Mouse (Mus musculus) R1 (cell line): ENCODE data around the gene Otulin.

Experiments used
- DNase-seq: peaks from one replicate; pipeline ENCODE4 v3.0.0-alpha.2; 2018; ENCODE audit warnings: low read depth, low spot score

The Otulin gene

GRCm38 (mm10) chr15:27616159-27616558 lies 14.3 kb downstream of the Otulin start:
- DNase-seq: no peak

- no peak for DNase-seq
Measured at GRCm38 (mm10) chr15:27613255-27613654, 17.2 kb downstream of the Otulin start.

- DNase-seq: peak; percentile 80
Measured at GRCm38 (mm10) chr15:27612533-27613221, 17.8 kb downstream of the Otulin start.

- DNase-seq: no peak
Measured at GRCm38 (mm10) chr15:27609554-27609953, 20.9 kb downstream of the Otulin start.

GRCm38 (mm10) chr15:27605252-27605651 lies 25.2 kb downstream of the Otulin start:
- no peak for DNase-seq

GRCm38 (mm10) chr15:27604558-27604957 lies 25.9 kb downstream of the Otulin start:
- no peak for DNase-seq

GRCm38 (mm10) chr15:27600524-27600923 lies 30.0 kb downstream of the Otulin start:
- DNase-seq: no peak

- no peak for DNase-seq
Measured at GRCm38 (mm10) chr15:27598786-27599385, 31.6 kb downstream of the Otulin start.

GRCm38 (mm10) chr15:27597516-27597915 lies 33.0 kb downstream of the Otulin start:
- DNase-seq: no peak

GRCm38 (mm10) chr15:27596463-27597140 lies 33.9 kb downstream of the Otulin start:
- no peak for DNase-seq

- no peak for DNase-seq
Measured at GRCm38 (mm10) chr15:27595560-27595959, 34.9 kb downstream of the Otulin start.

- peak; percentile 41 for DNase-seq
Measured at GRCm38 (mm10) chr15:27594973-27595372, 35.5 kb downstream of the Otulin start.

GRCm38 (mm10) chr15:27593717-27594116 lies 36.8 kb downstream of the Otulin start:
- peak; percentile 65 for DNase-seq

- no peak for DNase-seq
Measured at GRCm38 (mm10) chr15:27592620-27593320, 37.7 kb downstream of the Otulin start.

GRCm38 (mm10) chr15:27590812-27591211 lies 39.7 kb downstream of the Otulin start:
- no peak for DNase-seq

- DNase-seq: no peak
Measured at GRCm38 (mm10) chr15:27588087-27588826, 42.2 kb downstream of the Otulin start.

- DNase-seq: no peak
Measured at GRCm38 (mm10) chr15:27586093-27586480, 44.4 kb downstream of the Otulin start.

- DNase-seq: no peak
Measured at GRCm38 (mm10) chr15:27585466-27586092, 44.9 kb downstream of the Otulin start.

GRCm38 (mm10) chr15:27583620-27584019 lies 46.9 kb downstream of the Otulin start:
- no peak for DNase-seq

GRCm38 (mm10) chr15:27583042-27583441 lies 47.5 kb downstream of the Otulin start:
- no peak for DNase-seq

GRCm38 (mm10) chr15:27582428-27582827 lies 48.1 kb downstream of the Otulin start:
- peak; percentile 58 for DNase-seq
